Mouse (Mus musculus) cerebellum, postnatal 10 days (tissue): ENCODE measurements at regions not wholly inside any gene's neighbourhood (a gene's known extent, or its start where the extent isn't known, plus 50 kb on each side); places are given as distances from the start of the nearest gene placed in this dataset.

ENCODE experiments used
- DNase-seq, 2 experiments: peaks; one replicate each; pipeline ENCODE4 v3.0.0; 2021; ENCODE audit warnings: mixed read lengths in 2 of 2

- no peak for DNase-seq
Observed at GRCm38 (mm10) chr1:126916369-126916768, 85.8 kb upstream of the Nckap5 start.

GRCm38 (mm10) chr1:126911277-126912060 lies 80.9 kb upstream of the Nckap5 start:
- no peak for DNase-seq

GRCm38 (mm10) chr1:126907417-126907816 lies 76.8 kb upstream of the Nckap5 start:
- no peak for DNase-seq

DNA sequence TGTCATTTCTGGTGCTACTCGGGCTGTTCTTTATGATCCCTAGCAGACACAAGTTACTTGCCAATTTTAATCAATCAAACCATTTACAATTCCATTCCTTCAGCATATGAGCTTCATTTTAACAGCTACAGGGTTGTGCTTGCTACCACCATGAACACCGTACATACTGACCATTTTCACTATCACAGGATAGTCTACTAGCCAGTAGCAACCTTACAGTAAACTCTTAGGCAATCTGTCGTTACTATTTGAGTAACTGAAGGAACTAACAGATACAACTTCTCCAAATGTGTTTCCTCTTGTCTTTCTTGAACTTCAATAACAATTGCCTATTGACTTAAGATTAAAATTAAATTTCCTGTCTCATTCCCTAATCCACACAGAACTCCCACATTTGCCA lies 67.9 kb upstream of the Nckap5 start:
- no peak for DNase-seq

DNA sequence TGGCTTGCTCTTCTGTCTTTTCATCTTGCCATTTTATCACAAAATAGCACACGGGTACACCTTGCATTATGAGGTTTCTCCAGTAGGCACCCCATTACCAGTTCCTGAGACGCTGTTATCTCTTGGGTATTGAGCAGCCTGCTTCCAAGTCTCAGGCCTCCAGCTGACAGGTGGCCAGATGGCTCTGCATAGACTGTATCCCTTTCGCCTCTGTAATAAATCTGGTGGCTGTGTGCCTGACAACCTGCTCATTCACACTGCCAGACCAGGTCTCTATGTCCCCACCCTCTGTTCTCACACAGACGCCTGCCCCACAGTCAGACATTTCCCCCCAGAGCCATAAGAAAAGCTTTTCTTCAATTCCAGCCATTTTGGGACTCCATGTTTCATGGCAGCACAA lies 66.3 kb upstream of the Nckap5 start:
- DNase-seq = peak; percentile 40 to 56

DNA sequence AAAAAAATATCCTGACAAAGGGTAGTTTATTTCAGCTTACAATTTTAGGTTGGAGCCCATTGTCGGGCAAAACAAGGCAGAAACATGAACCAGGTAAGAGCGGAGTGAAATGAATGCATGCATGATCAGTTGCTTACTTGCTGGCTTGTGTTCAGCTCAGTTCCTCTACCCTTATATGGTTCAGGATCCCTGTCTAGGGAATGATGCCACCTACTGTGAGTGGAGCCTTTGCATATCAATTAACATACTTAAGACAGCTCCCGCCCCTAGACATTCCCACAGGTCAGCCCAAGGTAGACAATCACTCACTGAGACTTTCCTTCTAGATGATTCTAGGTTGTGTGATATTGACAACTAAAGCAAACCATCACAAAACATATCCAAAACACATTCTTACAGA lies 50.2 kb upstream of the Nckap5 start:
- DNase-seq = no peak
